Mouse (Mus musculus): ENCODE measurements around the gene Gm4744.
"Not testable (repeated sequence)": the region's sequence is repeated elsewhere in the genome, so short reads cannot be mapped to it uniquely, and the experiment has no call there.

The Gm4744 gene

GRCm38 (mm10) chr6:40951770-40952169, at the start of gene Gm4744:
Gene Gm4744, minus strand, starts transcription at chr6:40951870.
- no peak for DNase-seq (ENCODE audit: low spot score in 2 of 2)

- DNase-seq (ENCODE audit: low spot score in 2 of 2) = not testable (repeated sequence)
Measured at GRCm38 (mm10) chr6:40999379-40999778, 47.7 kb upstream of the Gm4744 start, which contains the start of gene Gm2663. Gene Gm2663, minus strand, starts transcription at chr6:40999479.

- DNase-seq (ENCODE audit: low spot score in 2 of 2) = not testable (repeated sequence)
Measured at GRCm38 (mm10) chr6:40964454-40964853, 12.8 kb upstream of the Gm4744 start, which contains the start of gene 1810009J06Rik. Gene 1810009J06Rik, plus strand, starts transcription at chr6:40964754.

GRCm38 (mm10) chr6:40953716-40954115, 2.0 kb upstream of the Gm4744 start:
- no peak for DNase-seq (ENCODE audit: low spot score in 2 of 2)

GRCm38 (mm10) chr6:40940457-40940856, 11.2 kb downstream of the Gm4744 start, which contains the start of gene 1700074P13Rik:
Gene 1700074P13Rik, minus strand, starts transcription at chr6:40940557.
- DNase-seq (ENCODE audit: low spot score in 2 of 2) = no peak

GRCm38 (mm10) chr6:40919954-40920353, 31.7 kb downstream of the Gm4744 start:
- no peak for DNase-seq (ENCODE audit: low spot score in 2 of 2)

GRCm38 (mm10) chr6:40900287-40900686, 51.4 kb downstream of the Gm4744 start, which contains the start of gene Prss58:
Gene Prss58, minus strand, starts transcription at chr6:40900387.
- no peak for DNase-seq (ENCODE audit: low spot score in 2 of 2)
